Mouse (Mus musculus) embryonic facial prominence, embryonic 12.5 days (tissue): ENCODE data around the gene Zfp653. TPM values are rescaled to one million over a fixed set of nuclear protein-coding genes. Genes with fewer than 3 reads are reported as not detected.
"Not testable (repeated sequence)": the region's sequence is repeated elsewhere in the genome, so short reads cannot be mapped to it uniquely, and the experiment has no call there.

Experiments used
- ATAC-seq: fragments of 200-750 bp; cut with Nextera tagmentation; 2 replicates; pipeline ENCODE4 v1.8.0; 2017; ENCODE audit not compliant: insufficient number of reproducible peaks, insufficient read depth, low FRiP score, low TSS enrichment
- H3K27ac ChIP-seq: fragments of 300-500 bp; sonication (generic); 2 replicates; pipeline ENCODE4 v1.5.1; 2016; ENCODE audit warnings: mild to moderate bottlenecking
- H3K27me3 ChIP-seq: fragments of 300-500 bp; sonication (generic); 2 replicates; pipeline ENCODE4 v1.6.1; 2016; ENCODE audit warnings: mild to moderate bottlenecking, moderate library complexity
- H3K36me3 ChIP-seq: fragments of 300-500 bp; sonication (generic); 2 replicates; pipeline ENCODE4 v1.6.1; 2016; ENCODE audit warnings: mild to moderate bottlenecking
- H3K4me1 ChIP-seq: fragments of 300-500 bp; sonication (generic); 2 replicates; pipeline ENCODE4 v1.6.1; 2016
- H3K4me2 ChIP-seq: fragments of 300-500 bp; sonication (generic); replicated peaks from 2 replicates; pipeline ENCODE4 v1.6.1; 2016; ENCODE audit warnings: mild to moderate bottlenecking, moderate library complexity
- H3K4me3 ChIP-seq: fragments of 300-500 bp; sonication (generic); 2 replicates; pipeline ENCODE4 v1.5.1; 2016; ENCODE audit warnings: mild to moderate bottlenecking
- H3K9ac ChIP-seq: fragments of 300-500 bp; sonication (generic); 2 replicates; pipeline ENCODE4 v1.6.1; 2016; ENCODE audit warnings: mild to moderate bottlenecking, moderate library complexity
- H3K9me3 ChIP-seq: fragments of 300-500 bp; sonication (generic); 2 replicates; pipeline ENCODE4 v1.6.1; 2016; ENCODE audit warnings: mild to moderate bottlenecking, moderate library complexity
- WGBS: fragments of 180-500 bp; shearing (Covaris S2); methylation state at CpG from one replicate; pipeline ENCODE4 v1.1.7; 2016; 5-methylcytosine and 5-hydroxymethylcytosine counted together
- polyA plus RNA-seq: library from polyadenylated mRNA; unstranded; fragments of >200 nt; fragmentation: Nextera tagmentation; extraction: Ambion mirVana; gene quantifications from 2 replicates; pipeline ENCODE4 v1.2.1, GENCODE M21; 2016

Gene Zfp653
- polyA plus RNA-seq, 1 experiment from 2014 or later = 15.8 TPM

DNA sequence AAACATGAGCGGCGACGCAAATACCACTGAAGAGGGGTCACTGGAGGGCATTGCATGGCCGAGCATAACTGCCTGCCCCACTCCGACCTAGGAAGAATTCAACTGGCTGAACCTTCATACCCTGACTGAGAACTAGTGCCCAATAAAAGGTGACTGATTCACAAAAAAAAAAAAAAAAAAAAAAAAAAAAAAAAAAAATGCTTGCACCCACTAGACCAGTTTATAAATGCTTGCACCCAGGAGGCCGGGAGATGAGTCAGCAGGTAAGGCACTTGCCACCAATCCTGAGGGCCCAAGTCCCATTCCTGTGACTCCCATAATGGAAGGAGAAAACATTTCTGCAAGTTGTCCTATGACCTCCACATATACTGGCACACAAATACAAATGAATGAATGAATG lies 21.6 kb upstream of the Zfp653 start:
- no peak overlapping the region for H3K4me3 ChIP-seq

DNA sequence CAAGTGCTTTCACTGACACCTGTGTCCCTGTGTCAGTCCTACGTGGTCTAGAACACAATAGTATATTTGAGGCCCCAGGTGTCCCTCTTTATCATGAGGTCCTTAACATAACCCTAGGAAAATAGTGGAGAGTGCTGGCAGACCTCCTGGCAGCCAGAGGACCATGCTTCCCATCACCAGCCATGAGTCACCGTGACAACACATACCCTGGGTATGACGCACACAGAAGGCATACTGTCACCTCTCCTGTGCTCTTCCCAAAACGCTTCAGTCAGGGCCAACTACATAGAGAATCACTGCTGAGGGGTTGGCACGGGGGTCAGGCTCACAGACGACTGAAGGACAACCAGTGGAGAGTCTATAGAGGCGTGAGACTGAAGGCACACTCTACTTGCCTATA lies 18.8 kb upstream of the Zfp653 start:
- 83% methylated on average over 7 of the region's 7 CpGs for WGBS
- H3K4me2 ChIP-seq = no peak overlapping the region
- ATAC-seq = no peak
- no peaks in the 10 kb centered on the region for H3K27me3 ChIP-seq
- no peaks in the 10 kb centered on the region for H3K9me3 ChIP-seq
- peaks cover 6% of the 10 kb centered on the region for H3K4me1 ChIP-seq
- no peak overlapping the region for H3K27ac ChIP-seq
- H3K9ac ChIP-seq = no peak overlapping the region
- no peak overlapping the region for H3K4me3 ChIP-seq
- H3K36me3 ChIP-seq = no peaks in the 10 kb centered on the region

More for the DNA sequence above, 21.6 kb upstream of the Zfp653 start:
- Histone ChIP-seq H3K27me3 (no peaks in the 10 kb centered on the region), H3K36me3 (no peaks in the 10 kb centered on the region), H3K9ac (no peak overlapping the region), H3K27ac (no peak overlapping the region), H3K4me1 (no peaks in the 10 kb centered on the region), H3K4me2 (no peak overlapping the region), H3K9me3 (no peaks in the 10 kb centered on the region)
- WGBS = 82% methylated on average over 6 of the region's 6 CpGs
- no peak for ATAC-seq

DNA sequence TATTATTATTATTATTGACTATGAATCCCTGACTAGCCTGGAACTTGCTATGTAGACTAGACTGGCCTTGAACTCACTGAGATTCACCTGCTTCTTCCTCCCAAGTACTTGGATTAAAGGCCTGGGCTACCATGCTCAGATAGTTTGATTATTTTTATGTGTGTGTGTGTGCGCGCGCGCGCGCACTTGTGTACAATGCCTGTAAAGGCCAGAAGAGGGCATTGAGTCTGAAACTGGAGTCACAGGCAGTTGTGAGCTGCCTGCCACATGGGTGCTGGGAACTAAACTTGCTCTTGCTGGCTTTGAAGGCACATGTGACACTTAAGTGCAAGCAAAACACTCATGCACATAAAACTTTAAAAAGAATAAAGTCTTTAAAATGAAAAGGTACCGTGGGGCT lies 18.1 kb upstream of the Zfp653 start:
- no peak for ATAC-seq
- H3K4me3 ChIP-seq = no peak overlapping the region
- peaks cover 11% of the 10 kb centered on the region for H3K4me1 ChIP-seq
- no peak overlapping the region for H3K4me2 ChIP-seq
- no peaks in the 10 kb centered on the region for H3K9me3 ChIP-seq
- H3K9ac ChIP-seq = no peak overlapping the region
- no peak overlapping the region for H3K27ac ChIP-seq
- WGBS = 97% methylated on average over 7 of the region's 7 CpGs
- H3K36me3 ChIP-seq = no peaks in the 10 kb centered on the region
- no peaks in the 10 kb centered on the region for H3K27me3 ChIP-seq

DNA sequence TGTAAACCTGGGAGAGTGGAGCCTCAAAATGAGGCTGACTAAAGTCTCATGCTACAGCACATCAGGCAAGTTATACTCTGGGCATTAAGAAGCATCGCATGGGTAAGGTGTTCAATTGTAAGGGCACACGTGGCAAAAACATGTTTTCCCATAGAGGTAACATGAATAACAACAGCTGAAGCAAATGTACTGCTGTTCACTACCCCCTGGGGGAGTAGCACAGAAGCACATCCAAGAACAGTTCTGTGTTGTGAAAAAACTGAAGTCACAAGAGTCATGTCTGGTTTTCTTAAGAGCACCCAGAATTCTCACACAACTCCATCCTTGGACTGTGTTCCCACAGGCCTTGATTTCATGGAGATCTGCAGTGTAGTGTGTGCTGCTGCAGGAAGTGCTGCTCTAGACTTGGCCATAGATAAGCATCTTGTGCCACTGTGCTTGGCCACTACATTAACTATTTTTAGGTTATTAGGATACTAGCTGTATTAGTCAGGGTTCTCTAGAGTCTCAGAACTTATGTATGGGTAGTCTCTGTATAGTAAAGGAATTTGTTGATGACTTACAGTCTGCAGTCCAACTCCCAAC lies 15.9 kb upstream of the Zfp653 start:
- Histone ChIP-seq H3K4me1 (peaks cover 11% of the 10 kb centered on the region), H3K9me3 (no peaks in the 10 kb centered on the region), H3K27me3 (no peaks in the 10 kb centered on the region), H3K36me3 (no peaks in the 10 kb centered on the region), H3K9ac (no peak overlapping the region), H3K4me2 (no peak overlapping the region; the same call in 1 of the 2 replicates), H3K4me3 (no peak overlapping the region), H3K27ac (no peak overlapping the region)
- no peak for ATAC-seq
- 88% methylated on average over 2 of the region's 2 CpGs for WGBS

DNA sequence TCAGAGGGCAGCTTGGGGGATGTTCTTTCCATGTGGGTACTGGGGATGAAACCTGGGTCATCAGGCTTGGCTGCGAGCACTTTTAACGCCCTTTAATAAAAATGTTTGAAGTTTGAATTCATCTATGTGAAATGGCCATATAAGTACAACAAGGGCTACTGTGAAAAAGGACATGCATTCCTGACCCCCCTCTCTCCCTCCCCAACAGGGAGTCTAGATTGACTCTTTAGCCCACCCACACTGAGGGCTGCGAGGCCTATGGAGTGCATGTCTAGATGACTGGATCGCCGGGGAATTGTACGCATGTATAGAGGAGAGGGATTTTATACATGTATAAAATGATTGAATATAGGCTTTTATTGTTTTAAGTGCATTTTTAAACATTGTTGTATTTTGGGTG lies 14.8 kb upstream of the Zfp653 start:
- peak overlapping the region; percentile 51 for H3K27ac ChIP-seq
- peak overlapping the region; percentile 82 for H3K4me3 ChIP-seq
- peaks cover 11% of the 10 kb centered on the region for H3K4me1 ChIP-seq
- H3K27me3 ChIP-seq = no peaks in the 10 kb centered on the region
- WGBS = 71% methylated on average over 6 of the region's 6 CpGs
- H3K4me2 ChIP-seq = peak overlapping the region; percentile 67
- peak overlapping the region; percentile 72 for H3K9ac ChIP-seq
- no peaks in the 10 kb centered on the region for H3K36me3 ChIP-seq
- no peaks in the 10 kb centered on the region for H3K9me3 ChIP-seq
- ATAC-seq = no peak

DNA sequence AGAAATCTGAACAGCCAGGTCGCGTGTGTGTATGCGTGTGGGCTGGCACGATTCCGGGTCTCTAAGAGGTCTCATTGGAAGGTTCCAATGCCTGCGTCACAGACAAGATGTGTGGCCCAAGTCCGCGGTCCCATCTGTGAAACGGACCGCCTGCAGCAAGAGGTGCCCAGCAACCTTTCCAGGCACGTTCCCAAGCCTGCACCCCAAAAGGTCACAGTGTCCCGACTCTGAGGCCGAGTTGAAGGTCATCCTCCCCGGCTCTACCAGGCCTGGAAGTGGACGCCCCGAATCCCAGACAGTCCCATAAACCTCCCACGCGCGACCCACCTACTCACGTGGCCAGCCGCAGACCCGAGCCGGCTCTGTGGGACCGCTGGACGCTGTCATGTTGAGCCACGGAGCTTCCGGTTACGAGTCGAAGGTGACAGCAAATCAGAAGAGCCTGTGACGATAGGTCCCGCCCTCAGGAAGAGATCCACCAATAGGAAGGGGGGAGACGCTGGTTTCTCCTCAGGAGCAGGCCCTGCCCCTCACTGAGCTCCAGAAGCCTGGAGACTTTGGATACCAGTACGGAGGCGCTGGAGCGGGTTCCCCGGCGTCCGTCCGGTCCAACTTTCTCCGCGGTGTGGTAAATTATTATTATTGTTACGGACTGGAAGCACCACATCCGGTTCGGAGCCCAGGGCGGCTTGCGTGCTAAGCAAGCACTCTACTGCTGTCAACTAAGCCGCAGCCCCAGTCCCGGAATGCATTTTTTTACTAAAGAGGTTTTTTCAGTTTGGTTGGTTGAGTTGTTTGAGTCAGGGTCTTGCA lies 14.1 kb upstream of the Zfp653 start, which contains the start of gene Ecsit:
Gene Ecsit (minus strand): TSS at position 417 of the 813 bp plus-strand sequence.
- ATAC-seq = peak; percentile 94
- peak within 1 kb of the TSS; percentile 72 for H3K9ac ChIP-seq
- under 1% methylated on average over 48 of the region's 48 CpGs for WGBS
- peak within 1 kb of the TSS; percentile 51 for H3K27ac ChIP-seq
- H3K27me3 ChIP-seq = no peaks in the 10 kb centered on the region
- H3K36me3 ChIP-seq = no peaks in the 10 kb centered on the region
- H3K4me2 ChIP-seq = peak within 1 kb of the TSS; percentile 67
- H3K4me1 ChIP-seq = peaks cover 11% of the 10 kb centered on the region
- no peaks in the 10 kb centered on the region for H3K9me3 ChIP-seq
- peak within 1 kb of the TSS; percentile 82 for H3K4me3 ChIP-seq

DNA sequence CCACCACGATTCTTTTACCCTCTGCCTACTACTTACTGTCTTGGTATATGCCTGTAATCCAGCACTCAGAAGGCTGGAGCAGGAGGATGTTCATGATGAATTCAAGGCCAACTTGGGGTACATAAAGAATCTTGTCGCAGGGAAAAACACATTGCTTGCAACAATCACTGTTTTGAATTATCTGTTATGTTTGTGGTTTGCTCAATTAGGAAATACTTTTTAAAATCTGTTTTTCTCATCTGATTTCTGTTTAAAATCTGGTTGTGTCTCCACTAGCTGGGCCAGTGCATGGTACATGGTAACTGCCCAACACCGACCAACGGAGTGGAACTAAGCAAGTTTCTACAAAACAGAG lies 13.5 kb upstream of the Zfp653 start:
- H3K9me3 ChIP-seq = no peaks in the 10 kb centered on the region
- H3K4me2 ChIP-seq = peak overlapping the region; percentile 67
- no peaks in the 10 kb centered on the region for H3K36me3 ChIP-seq
- H3K27ac ChIP-seq = 0 out of 2 replicates have a peak overlapping the region, but pooled peaks have one; percentile 9
- H3K9ac ChIP-seq = peak overlapping the region; percentile 72
- no peak for ATAC-seq
- H3K4me3 ChIP-seq = peak overlapping the region; percentile 82
- WGBS = 31% methylated on average over 4 of the region's 4 CpGs
- H3K4me1 ChIP-seq = peaks cover 11% of the 10 kb centered on the region
- no peaks in the 10 kb centered on the region for H3K27me3 ChIP-seq

DNA sequence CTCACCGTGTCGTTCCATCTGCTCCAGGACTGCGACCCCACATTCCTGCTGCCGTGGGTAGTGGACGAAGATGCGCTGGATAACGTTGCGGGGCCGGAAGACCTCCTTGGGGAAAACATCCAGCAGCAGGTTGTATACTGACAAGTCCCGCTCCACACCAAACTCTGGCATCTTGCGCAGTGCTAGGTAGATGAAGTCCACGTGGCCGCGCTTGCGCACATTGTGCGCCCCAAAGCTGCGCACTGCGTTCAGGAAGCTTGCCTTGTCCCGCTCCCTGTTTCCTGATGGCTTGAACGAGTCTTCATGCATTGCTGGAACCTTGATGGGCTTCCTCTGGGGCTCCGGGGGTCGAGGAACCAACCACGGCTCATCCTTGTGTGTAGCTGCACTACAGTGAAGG lies 5.0 kb upstream of the Zfp653 start:
- Histone ChIP-seq H3K4me1 (0 out of 2 replicates have a peak, but pooled peaks cover 3% of the 10 kb centered on the region), H3K36me3 (peaks cover 18% of the 10 kb centered on the region; the same call in 1 of the 2 replicates), H3K27ac (no peak overlapping the region), H3K4me3 (no peak overlapping the region), H3K4me2 (no peak overlapping the region), H3K9ac (no peak overlapping the region), H3K27me3 (no peaks in the 10 kb centered on the region), H3K9me3 (no peaks in the 10 kb centered on the region)
- 93% methylated on average over 23 of the region's 23 CpGs for WGBS
- no peak for ATAC-seq

DNA sequence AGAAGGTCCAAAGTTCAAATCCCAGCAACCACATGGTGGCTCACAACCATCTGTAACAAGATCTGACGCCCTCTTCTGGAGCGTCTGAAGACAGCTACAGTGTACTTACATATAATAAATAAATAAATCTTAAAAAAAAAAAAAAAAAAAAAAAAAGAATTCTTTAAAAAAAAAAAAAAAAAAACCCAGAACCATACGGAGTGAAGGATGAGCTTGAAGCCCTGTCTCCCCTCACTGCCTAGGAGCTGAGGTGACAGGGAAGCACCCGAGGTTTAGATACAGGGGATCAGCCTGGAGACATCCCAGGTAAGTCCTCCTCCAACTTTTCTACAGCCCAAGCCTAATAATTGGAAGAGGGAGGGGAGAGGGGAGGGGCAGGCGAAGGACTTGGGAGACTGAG lies 4.6 kb upstream of the Zfp653 start:
- H3K9me3 ChIP-seq, H3K4me2 ChIP-seq, H3K4me3 ChIP-seq, H3K4me1 ChIP-seq, H3K27me3 ChIP-seq, H3K9ac ChIP-seq, ATAC-seq, H3K27ac ChIP-seq: not testable (repeated sequence)
- H3K36me3 ChIP-seq = peaks cover 18% of the 10 kb centered on the region; the same call in 1 of the 2 replicates
- 79% methylated on average over 5 of the region's 5 CpGs for WGBS

DNA sequence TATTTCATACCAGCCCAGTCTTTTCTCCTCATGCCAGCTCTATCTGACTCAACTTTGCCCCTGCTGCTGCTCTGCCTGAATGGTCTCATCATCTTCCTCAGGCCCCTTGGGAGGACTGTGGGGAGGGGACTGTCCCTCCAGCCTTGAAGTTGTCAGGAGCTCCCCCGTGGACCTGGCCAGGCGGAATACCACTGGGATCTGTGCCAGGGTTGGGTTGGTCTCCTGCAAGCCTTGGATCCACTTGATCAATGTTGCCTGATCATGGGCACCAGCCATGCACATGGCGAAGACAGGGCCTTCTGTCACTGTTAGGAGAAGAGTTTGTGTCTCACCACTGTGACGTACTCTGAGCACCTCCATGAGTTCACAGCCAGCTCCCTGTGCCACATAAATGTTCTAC lies 1.1 kb upstream of the Zfp653 start:
- Histone ChIP-seq H3K9ac (no peak overlapping the region), H3K4me1 (peaks cover 13% of the 10 kb centered on the region; the same call in 1 of the 2 replicates), H3K4me3 (no peak overlapping the region), H3K36me3 (peaks cover 28% of the 10 kb centered on the region), H3K27me3 (no peaks in the 10 kb centered on the region), H3K9me3 (no peaks in the 10 kb centered on the region), H3K27ac (no peak overlapping the region), H3K4me2 (no peak overlapping the region)
- ATAC-seq = no peak
- 92% methylated on average over 4 of the region's 4 CpGs for WGBS

DNA sequence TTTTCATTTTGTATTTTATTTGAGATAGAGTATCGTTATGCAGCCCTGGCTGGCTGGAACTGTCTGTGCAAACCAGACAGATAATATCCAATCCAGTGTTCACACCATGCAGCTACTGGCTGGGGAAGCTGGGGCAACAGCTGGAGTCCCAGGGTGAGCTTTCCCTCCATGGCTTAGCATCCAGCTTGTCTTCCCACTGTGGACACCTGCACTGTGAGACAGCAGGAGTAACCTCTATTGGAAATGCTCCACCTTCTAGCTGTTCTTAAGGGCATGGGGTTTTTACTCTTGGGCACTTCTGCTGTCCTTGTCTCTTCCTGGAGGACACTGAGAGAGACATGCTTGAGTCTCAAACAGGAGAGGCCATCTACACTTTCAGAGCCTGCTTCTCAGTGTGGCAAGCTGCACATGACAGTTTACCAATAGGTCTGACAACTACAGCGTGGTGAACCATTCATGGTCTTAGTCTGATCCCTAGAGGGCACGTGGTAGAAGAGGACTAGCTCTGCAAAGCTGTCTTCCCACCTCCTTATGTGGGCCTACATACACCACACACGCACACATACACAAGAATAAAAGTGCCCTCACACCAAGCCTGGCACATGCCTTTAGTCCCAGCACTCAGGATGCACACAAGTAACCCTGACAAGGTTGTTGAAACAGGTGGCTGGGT lies 1.2 kb downstream of the Zfp653 start:
- 68% methylated on average over 4 of the region's 4 CpGs for WGBS
- no peak overlapping the region for H3K9ac ChIP-seq
- no peaks in the 10 kb centered on the region for H3K9me3 ChIP-seq
- H3K4me2 ChIP-seq = peak overlapping the region; percentile 58
- no peak for ATAC-seq
- H3K4me1 ChIP-seq = peaks cover 13% of the 10 kb centered on the region; the same call in 1 of the 2 replicates
- no peak overlapping the region for H3K27ac ChIP-seq
- H3K36me3 ChIP-seq = peaks cover 35% of the 10 kb centered on the region
- H3K4me3 ChIP-seq = peak overlapping the region; percentile 76
- no peaks in the 10 kb centered on the region for H3K27me3 ChIP-seq
